Mouse (Mus musculus): ENCODE measurements around the gene Ift52.

Ift52 gene

GRCm38 (mm10) chr2:163016916-163017743, at the start of gene Ift52:
Ift52 (plus strand) TSS chr2:163017354.
- DNase-seq (ENCODE audit: low spot score) = peak; percentile 96

DNA sequence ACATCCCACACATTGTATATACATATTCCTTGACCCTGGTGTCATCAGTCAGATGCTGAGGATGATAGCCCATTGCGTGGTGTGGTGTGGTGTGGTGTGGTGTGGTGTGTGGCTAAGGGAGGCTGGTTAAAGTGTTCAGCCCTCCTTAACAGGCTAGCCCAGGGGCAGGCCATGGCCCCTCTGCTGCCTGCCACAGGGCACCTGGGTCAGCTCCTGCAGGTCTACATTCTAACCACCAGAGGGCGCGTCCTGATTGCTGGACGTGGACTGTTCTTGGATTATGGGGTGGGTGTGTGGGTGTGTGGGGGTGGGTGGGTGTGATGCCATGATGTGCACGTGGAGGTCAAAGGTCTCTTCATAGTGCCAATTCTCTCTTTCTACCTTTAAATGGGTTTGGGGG, 48.8 kb upstream of the Ift52 start:
- DNase-seq (ENCODE audit: low spot score) = peak; percentile 74

GRCm38 (mm10) chr2:162969101-162969500, 48.1 kb upstream of the Ift52 start:
- no peak for DNase-seq (ENCODE audit: low spot score)

- DNase-seq (ENCODE audit: low spot score) = no peak
These were observed 46.3 kb upstream of the Ift52 start for GRCm38 (mm10) chr2:162970896-162971295.

DNA sequence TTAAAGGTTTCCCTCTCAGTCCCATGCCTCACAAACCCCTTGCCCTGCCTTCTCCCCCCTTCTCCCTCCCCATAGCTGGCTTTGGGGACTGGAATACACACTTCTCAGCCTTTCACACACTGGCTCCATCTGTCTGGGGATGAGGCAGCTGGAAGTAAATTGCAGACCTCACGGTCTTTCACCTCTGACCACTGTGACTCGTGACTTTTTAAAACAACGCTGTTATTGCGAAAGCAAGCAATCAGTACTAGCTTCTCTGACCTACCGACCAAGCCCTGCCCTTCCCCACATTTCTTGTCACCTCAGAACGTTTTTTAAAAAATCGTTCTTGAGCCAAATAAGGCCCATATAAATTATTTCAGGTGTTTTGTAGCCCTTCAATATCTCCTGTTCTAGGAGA, 44.4 kb upstream of the Ift52 start:
- DNase-seq (ENCODE audit: low spot score) = peak; percentile 27

DNA sequence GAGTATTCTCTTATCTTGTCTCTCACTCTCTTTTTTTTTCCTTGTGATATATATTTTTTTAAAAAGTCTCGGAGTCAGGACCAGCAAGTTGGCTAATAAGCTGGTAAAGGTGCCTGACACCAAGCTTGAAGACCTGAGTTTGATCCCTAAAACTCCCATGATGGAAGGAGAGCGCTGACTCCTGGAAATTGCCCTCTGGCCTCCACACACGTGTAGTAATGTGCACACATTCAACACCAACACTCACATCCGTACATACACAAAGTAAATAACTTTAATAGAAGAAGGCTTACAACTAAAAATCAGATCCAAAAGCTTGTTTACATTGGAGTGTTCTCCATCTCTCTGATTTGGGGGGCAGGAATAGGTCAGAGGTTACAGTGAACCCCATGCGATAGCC, 43.9 kb upstream of the Ift52 start:
- no peak for DNase-seq (ENCODE audit: low spot score)

GRCm38 (mm10) chr2:162973637-162974036, 43.5 kb upstream of the Ift52 start:
- DNase-seq (ENCODE audit: low spot score) = peak; percentile 55

GRCm38 (mm10) chr2:162975157-162975775, 41.9 kb upstream of the Ift52 start:
- no peak for DNase-seq (ENCODE audit: low spot score)

DNA sequence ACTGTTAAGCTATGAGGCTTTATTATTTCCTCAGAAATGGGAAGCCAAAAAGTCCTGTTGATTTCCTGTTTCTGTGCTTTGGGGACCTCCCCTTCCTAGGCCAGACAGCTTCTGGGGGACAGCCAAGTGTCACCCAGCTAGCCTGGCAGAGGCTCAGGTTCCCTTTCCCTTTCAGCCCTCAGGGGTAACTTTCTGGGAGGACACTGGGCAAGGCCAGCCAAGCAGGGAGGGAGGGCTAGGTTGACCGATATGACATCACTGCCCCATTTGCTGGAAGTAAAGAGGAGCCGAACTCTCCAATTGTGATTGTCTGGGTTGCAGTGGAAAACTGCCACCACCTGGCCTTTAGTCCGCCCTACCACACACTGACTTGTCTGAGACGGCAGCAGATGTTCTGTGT, 41.2 kb upstream of the Ift52 start:
- no peak for DNase-seq (ENCODE audit: low spot score)

DNA sequence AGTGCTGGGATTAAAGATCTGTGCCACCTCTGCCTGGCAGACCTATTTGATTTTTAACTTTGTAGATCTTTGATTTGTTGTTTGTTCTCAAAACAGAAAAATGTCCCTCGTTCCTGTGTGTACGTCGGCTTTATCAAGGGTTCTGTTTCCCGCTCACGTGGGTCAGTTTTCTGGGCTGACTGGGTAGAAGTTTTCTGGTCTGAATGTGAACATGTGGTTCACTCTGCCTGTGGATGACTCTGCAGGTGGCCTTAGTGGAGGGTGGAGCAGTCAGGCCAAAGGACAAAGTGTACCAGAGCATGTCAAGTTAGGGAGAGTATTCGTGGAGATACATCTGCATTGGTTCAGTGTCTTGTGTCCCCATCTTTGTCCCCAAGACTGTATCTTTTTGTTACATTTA, 32.8 kb upstream of the Ift52 start:
- DNase-seq (ENCODE audit: low spot score) = no peak

- no peak for DNase-seq (ENCODE audit: low spot score)
These were observed 31.2 kb upstream of the Ift52 start for GRCm38 (mm10) chr2:162985923-162986322.

GRCm38 (mm10) chr2:162986764-162987163, 30.4 kb upstream of the Ift52 start:
- no peak for DNase-seq (ENCODE audit: low spot score)

GRCm38 (mm10) chr2:162987218-162987617, 29.9 kb upstream of the Ift52 start, which contains the start of gene Sgk2:
Sgk2 (plus strand) TSS chr2:162987330.
- DNase-seq (ENCODE audit: low spot score) = no peak

GRCm38 (mm10) chr2:162988235-162988634, 28.9 kb upstream of the Ift52 start:
- DNase-seq (ENCODE audit: low spot score) = no peak

GRCm38 (mm10) chr2:162991394-162992083, 25.6 kb upstream of the Ift52 start:
- DNase-seq (ENCODE audit: low spot score) = no peak

- no peak for DNase-seq (ENCODE audit: low spot score)
These were observed 25.1 kb upstream of the Ift52 start for GRCm38 (mm10) chr2:162992084-162992437.

DNA sequence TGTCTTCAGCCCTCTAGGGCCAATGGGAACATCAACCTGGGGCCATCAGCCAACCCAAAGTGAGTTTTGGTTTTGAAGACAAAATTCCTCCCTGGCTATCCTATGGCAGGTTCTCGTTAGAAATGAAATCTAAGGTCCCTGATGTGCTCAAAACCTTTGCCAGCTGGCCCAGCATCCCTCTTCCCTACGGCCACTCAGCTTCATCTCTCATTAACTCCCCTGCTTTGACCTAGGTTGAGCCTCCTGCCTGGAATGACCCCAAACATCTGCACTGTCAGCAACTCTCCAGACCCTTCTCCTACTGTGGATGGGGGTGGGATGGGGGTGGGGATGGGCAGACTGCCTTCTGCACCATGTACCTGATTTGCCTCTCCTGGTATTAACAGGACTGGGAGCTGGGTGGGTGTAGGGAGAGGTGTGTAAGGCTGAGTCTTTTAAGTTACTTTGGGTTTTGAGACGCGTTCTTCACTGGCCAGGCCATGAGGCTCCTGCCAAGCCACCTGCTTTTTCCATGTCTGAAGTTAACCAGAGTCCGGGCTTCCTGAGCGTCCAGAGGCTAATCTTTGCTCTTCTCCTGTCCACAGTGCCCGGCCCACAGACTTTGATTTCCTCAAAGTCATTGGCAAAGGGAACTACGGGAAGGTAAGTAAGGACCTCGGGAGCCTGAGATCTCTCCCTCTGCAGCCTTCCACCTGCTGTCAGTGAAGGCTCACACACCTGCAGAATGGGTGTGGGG, 23.1 kb upstream of the Ift52 start:
- no peak for DNase-seq (ENCODE audit: low spot score)

- DNase-seq (ENCODE audit: low spot score) = peak; percentile 88
These were observed 18.5 kb upstream of the Ift52 start for GRCm38 (mm10) chr2:162998528-162999230.

DNA sequence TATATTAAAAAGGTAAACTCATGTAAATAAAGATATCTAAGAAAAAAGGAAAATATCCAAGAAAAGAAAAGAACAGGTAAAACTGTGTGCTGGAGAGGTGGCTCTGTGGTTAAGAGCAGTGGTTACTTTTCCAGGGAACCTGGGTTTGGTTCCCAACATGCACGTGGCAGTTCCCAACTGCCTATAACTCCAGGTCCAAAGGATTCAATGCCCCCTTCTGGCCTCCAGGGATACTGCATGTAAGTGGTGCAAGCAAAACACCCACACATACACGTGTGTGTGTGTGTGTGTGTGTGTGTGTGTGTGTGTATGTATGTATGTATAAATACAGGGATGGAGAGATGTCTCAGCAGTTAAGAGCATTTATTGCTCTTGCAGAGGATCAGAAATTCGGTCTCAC, 17.4 kb upstream of the Ift52 start:
- DNase-seq (ENCODE audit: low spot score) = peak; percentile 56

- no peak for DNase-seq (ENCODE audit: low spot score)
These were observed 16.1 kb upstream of the Ift52 start for GRCm38 (mm10) chr2:163001071-163001470.

DNA sequence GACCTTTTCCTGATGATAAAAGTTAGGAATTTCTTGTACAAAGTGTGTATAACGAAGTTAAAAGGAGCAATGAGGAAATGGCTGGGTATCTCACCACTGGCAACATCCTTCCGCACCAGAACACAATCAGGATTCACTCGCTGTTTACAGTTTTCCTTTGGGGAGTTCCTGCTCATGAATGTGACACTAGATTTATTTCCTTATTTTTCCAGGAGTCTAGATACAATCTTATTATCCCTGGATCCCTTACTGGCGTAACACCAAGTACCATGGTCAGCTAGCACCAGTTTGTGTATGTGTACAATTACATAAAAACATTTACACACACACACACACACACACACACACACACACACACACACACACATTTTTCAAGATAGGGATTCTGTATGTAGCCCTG, 9.9 kb upstream of the Ift52 start:
- DNase-seq (ENCODE audit: low spot score) = no peak

GRCm38 (mm10) chr2:163031289-163031688, 14.1 kb downstream of the Ift52 start:
- DNase-seq (ENCODE audit: low spot score) = no peak

All from embryo, embryonic 10 days (tissue).